Mouse (Mus musculus) CD4-positive, CD25-positive, alpha-beta regulatory T cell, adult 2 months (primary cell): ENCODE results near the gene Samt3.

Experiments used
- DNase-seq: peaks from one replicate; pipeline ENCODE4 v3.0.0-alpha.2; 2012; ENCODE audit warnings: low read depth, low spot score

Samt3 gene

GRCm38 (mm10) chrX:86043899-86044298, at the start of gene Samt3:
Gene Samt3 (plus strand): TSS chrX:86044199.
- DNase-seq: no peak

GRCm38 (mm10) chrX:86016591-86016990, 27.4 kb upstream of the Samt3 start:
- no peak for DNase-seq

GRCm38 (mm10) chrX:86088672-86089071, 44.7 kb downstream of the Samt3 start:
- no peak for DNase-seq
